Mouse (Mus musculus) CD4-positive naive resting alpha-beta T cell, adult 76 days (primary cell): ENCODE measurements around the gene Sohlh2. TPM values are rescaled to one million over a fixed set of nuclear protein-coding genes. Genes with fewer than 3 reads are reported as not detected.

Source experiments
- total RNA-seq: library from RNA; stranded (reverse); gene quantifications from one replicate; pipeline ENCODE4 v1.2.4, GENCODE M21; 2023

Sohlh2 gene
- total RNA-seq: not detected

GRCm38 (mm10) chr3:55181766-55182165 is at the start of gene Sohlh2:
Gene Sohlh2, plus strand, starts transcription at chr3:55182028.

GRCm38 (mm10) chr3:55137039-55137438 is 44.8 kb upstream of the Sohlh2 start, which contains the start of gene Ccdc169:
Gene Ccdc169, plus strand, starts transcription at chr3:55137339.

GRCm38 (mm10) chr3:55241730-55242421 is 60.0 kb downstream of the Sohlh2 start, which contains the start of gene Dclk1:
Gene Dclk1, plus strand, starts transcription at chr3:55242364.

Other genes with a start within 250 kb of the Sohlh2 start
- not detected for gene Ccna1, start 126.5 kb upstream of the Sohlh2 start, total RNA-seq
- 15.0 TPM for gene Spg20, start 69.9 kb upstream of the Sohlh2 start, total RNA-seq
- gene Ccdc169, start 44.7 kb upstream of the Sohlh2 start, total RNA-seq: 0.18 TPM
- gene Dclk1, start 60.3 kb downstream of the Sohlh2 start, total RNA-seq: 0.12 TPM